Mouse (Mus musculus) heart, postnatal 0 days (tissue): Measurements from ENCODE around the gene Mta2.

ENCODE experiments used
- CTCF ChIP-seq: IDR thresholded peaks from 2 replicates; pipeline ENCODE4 v1.5.1; 2016; ENCODE audit warnings: antibody characterized with exemption, control low read depth, low read depth
- EP300 ChIP-seq: IDR thresholded peaks from 2 replicates; pipeline ENCODE4 v1.6.1; 2016; ENCODE audit warnings: antibody characterized with exemption, low read depth

- no peak for TF ChIP-seq EP300
- no peak for TF ChIP-seq CTCF
Measured at GRCm38 (mm10) chr19:8952241-8952640, 10.6 kb downstream of the Mta2 start.
